Mouse (Mus musculus): ENCODE data around the gene Mmd2. TPM values are rescaled to one million over a fixed set of nuclear protein-coding genes. Genes with fewer than 3 reads are reported as not detected.
A peak's percentile ranks its signal among the peaks of the same experiment; 100 is the strongest.

Gene Mmd2
- polyA plus RNA-seq, 1 experiment from 2014 or later: 18.7 TPM

DNA sequence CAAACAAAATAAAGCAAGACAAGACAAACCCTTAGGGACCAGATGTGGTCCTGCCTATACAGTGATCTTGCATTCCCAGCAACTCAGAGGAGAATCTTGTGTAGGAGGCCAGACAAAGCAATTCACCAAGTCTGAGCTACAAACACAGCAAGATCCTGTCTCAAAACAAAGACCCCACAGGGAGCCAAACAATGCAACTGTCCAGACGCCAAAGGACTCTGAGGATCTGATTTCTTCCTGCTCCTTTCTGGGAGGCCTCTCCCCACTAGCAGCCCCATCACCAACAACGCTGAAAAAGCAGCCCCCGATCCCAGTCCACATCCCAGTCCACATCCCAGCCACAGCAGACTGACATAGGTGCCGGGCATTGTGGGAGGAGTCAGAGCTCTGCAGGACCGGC lies 62.3 kb downstream of the Mmd2 start:
- ATAC-seq (ENCODE audit: insufficient read depth): no peak
- no peak overlapping the region for H3K4me2 ChIP-seq
- no peak overlapping the region for H3K4me3 ChIP-seq (replicated peaks)
- no peak overlapping the region for H3K27ac ChIP-seq (replicated peaks)
- 30% methylated on average over 5 of the region's 5 CpGs for WGBS (ENCODE audit: insufficient replicate concordance)
- H3K9ac ChIP-seq: no peak overlapping the region
- peaks cover 3% of the 10 kb centered on the region; the same call in 1 of the 2 replicates for H3K9me3 ChIP-seq (replicated peaks)
- H3K4me1 ChIP-seq (replicated peaks): peaks cover 11% of the 10 kb centered on the region
- H3K27me3 ChIP-seq: peaks cover 39% of the 10 kb centered on the region
- no peaks in the 10 kb centered on the region for H3K36me3 ChIP-seq (replicated peaks)

DNA sequence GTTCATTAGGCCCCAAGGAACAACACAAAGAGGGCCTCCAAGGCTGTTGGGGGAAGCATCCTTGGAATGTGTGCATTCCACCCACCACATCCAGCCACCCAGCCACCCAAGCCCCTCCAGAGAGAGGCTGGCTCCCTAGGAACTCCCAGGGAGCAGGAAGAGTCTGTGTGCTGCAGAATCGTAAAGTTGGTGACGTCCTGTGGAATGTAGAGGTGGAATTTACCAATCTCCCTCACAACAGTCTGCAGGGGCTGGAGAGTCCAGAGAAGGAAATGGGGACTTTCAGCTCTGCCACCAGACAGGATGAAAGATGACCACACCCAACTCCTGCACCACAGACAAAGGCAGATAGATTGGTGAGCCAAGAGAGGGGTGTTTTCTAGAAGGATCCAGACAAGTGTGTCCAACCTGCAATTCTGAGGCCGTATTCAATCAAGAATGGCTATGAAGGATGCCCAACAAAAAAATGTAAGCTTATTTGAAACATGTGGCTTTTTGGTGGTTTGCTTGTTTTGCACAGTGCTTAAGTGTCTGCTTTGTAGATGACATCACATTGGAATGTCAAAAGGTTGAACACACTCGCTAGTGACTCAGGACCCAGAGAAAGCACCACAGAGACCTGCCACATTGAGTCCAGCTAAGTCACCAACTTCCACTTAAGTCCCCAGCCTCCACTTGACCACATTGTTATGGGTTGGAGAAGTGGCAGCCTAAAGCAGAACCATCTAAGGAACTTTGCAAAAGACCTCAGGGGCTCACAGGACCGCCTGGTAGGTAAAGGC lies 63.4 kb downstream of the Mmd2 start:
- no peak overlapping the region for H3K4me3 ChIP-seq (replicated peaks)
- no peaks in the 10 kb centered on the region for H3K36me3 ChIP-seq (replicated peaks)
- H3K4me2 ChIP-seq: no peak overlapping the region
- no peak for ATAC-seq (ENCODE audit: insufficient read depth)
- no peak overlapping the region for H3K9ac ChIP-seq
- no peaks in the 10 kb centered on the region for H3K9me3 ChIP-seq (replicated peaks)
- peaks cover 28% of the 10 kb centered on the region for H3K27me3 ChIP-seq
- 47% methylated on average over 5 of the region's 5 CpGs for WGBS (ENCODE audit: insufficient replicate concordance)
- H3K27ac ChIP-seq (replicated peaks): no peak overlapping the region
- H3K4me1 ChIP-seq (replicated peaks): peaks cover under 1% of the 10 kb centered on the region; the same call in 1 of the 2 replicates

DNA sequence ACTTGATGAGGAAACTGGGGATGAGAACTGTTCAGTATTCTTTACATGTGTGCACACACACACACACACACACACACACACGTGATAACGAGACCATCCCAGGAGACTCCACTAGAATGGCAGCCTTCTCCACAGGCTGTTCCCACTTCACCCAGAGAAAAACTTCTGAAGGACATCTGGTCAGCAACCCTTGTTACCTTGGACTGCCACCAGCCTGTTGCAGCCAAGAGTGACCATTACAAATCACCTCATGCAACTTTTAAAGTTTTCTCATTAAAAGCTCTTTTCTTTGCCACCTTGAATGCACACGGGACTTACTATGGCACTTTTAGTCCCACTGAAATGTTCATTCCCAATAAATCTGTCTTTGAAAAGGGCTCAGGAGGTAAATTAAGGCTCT lies 71.3 kb downstream of the Mmd2 start:
- Histone ChIP-seq H3K4me1 (replicated peaks) (no peaks in the 10 kb centered on the region), H3K9me3 (replicated peaks) (no peaks in the 10 kb centered on the region), H3K27me3 (no peaks in the 10 kb centered on the region), H3K9ac (no peak overlapping the region), H3K27ac (replicated peaks) (no peak overlapping the region), H3K36me3 (replicated peaks) (no peaks in the 10 kb centered on the region), H3K4me2 (no peak overlapping the region), H3K4me3 (replicated peaks) (no peak overlapping the region)
- WGBS (ENCODE audit: insufficient replicate concordance): 65% methylated on average over 3 of the region's 3 CpGs
- no peak for ATAC-seq (ENCODE audit: insufficient read depth)

- no peak for ATAC-seq (ENCODE audit: insufficient read depth)
- Histone ChIP-seq H3K36me3 (replicated peaks) (no peaks in the 10 kb centered on the region), H3K4me2 (no peak overlapping the region), H3K27me3 (peaks cover 10% of the 10 kb centered on the region), H3K9me3 (replicated peaks) (no peaks in the 10 kb centered on the region), H3K9ac (no peak overlapping the region), H3K27ac (replicated peaks) (no peak overlapping the region), H3K4me1 (replicated peaks) (no peaks in the 10 kb centered on the region), H3K4me3 (replicated peaks) (no peak overlapping the region)
- 54% methylated on average over 4 of the region's 4 CpGs for WGBS (ENCODE audit: insufficient replicate concordance)
These were observed 73.2 kb downstream of the Mmd2 start for GRCm38 (mm10) chr5:142535388-142535787.

DNA sequence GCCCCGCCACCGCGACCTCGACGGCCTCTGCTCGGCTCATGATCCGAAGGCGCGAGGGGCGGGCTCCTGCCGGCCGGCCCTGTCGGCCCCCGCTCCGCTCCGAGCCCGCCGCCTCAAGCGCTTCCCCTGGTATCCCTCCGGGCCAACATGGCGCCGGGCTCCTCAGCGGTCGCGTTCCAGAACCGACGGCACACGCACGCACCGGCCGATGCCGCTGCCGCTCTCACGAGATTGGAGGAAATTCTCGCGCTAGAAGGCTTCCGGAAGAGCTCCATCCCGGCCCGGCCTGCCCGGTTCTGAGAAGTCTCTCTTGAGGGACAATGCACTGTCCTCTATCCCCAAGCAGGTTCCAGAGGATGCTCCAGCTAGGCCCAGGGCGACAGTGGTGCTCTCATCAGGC lies 78.7 kb downstream of the Mmd2 start, which contains the start of gene Papolb:
Gene Papolb, minus strand, starts transcription at position 162 of the 400 bp plus-strand sequence.
- Histone ChIP-seq H3K36me3 (replicated peaks) (no peaks in the 10 kb centered on the region), H3K27ac (replicated peaks) (no peak within 1 kb of the TSS), H3K4me1 (replicated peaks) (no peaks in the 10 kb centered on the region), H3K27me3 (peaks cover 45% of the 10 kb centered on the region), H3K4me2 (no peak within 1 kb of the TSS), H3K4me3 (replicated peaks) (no peak within 1 kb of the TSS), H3K9ac (no peak within 1 kb of the TSS), H3K9me3 (replicated peaks) (no peaks in the 10 kb centered on the region)
- ATAC-seq (ENCODE audit: insufficient read depth): no peak
- WGBS (ENCODE audit: insufficient replicate concordance): 49% methylated on average over 41 of the region's 41 CpGs

DNA sequence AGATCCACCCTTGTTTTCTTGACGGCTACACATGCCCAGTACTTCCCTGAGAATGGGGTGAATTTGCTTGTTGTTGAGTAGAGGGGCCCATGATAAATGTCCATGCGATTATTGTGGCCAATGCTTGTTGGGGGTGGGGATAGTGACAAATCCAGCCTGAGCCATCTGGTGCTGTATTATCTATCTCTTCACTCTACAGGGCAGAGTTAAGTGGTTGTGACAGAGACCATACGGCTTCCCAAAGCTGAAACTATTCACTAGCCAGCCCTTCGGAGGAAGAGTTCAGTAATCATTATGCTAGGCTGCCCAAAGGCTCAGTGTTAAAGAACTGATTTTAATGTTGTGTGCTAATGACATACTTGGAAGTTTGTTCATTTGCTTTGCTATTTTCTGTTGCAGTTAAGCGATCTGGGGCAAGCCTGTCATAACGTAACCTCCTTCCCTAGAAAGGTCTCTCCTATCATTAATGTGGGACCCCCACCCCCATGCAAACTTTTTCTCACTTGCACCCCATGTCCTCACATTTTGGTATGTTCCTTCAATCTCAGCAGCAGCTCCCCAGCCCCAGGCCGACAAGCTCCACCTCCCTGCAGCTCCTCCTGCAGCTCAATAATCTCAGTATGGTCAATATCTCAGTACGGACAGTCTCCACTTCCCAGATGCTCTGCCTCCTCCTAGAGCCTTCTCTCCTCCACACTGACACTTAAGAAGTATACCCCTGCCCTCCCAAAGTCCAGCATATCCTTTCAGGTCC lies 83.7 kb downstream of the Mmd2 start:
- H3K4me3 ChIP-seq (replicated peaks): no peak overlapping the region
- no peaks in the 10 kb centered on the region for H3K36me3 ChIP-seq (replicated peaks)
- H3K9ac ChIP-seq: no peak overlapping the region
- H3K27me3 ChIP-seq: peaks cover 31% of the 10 kb centered on the region
- no peaks in the 10 kb centered on the region for H3K9me3 ChIP-seq (replicated peaks)
- WGBS (ENCODE audit: insufficient replicate concordance): 53% methylated on average over 8 of the region's 8 CpGs
- ATAC-seq (ENCODE audit: insufficient read depth): no peak
- H3K27ac ChIP-seq (replicated peaks): no peak overlapping the region
- no peak overlapping the region for H3K4me2 ChIP-seq
- H3K4me1 ChIP-seq (replicated peaks): 0 out of 2 replicates have a peak, but pooled peaks cover 4% of the 10 kb centered on the region

GRCm38 (mm10) chr5:142521195-142521866 lies 87.3 kb downstream of the Mmd2 start:
- no peak overlapping the region for H3K4me3 ChIP-seq (replicated peaks)
- H3K36me3 ChIP-seq (replicated peaks): no peaks in the 10 kb centered on the region
- 50% methylated on average over 11 of the region's 11 CpGs for WGBS (ENCODE audit: insufficient replicate concordance)
- H3K4me2 ChIP-seq: no peak overlapping the region; the same call in 1 of the 2 replicates
- H3K4me1 ChIP-seq (replicated peaks): 0 out of 2 replicates have a peak, but pooled peaks cover 4% of the 10 kb centered on the region
- H3K9me3 ChIP-seq (replicated peaks): no peaks in the 10 kb centered on the region
- ATAC-seq (ENCODE audit: insufficient read depth): peak; percentile 89
- H3K27ac ChIP-seq (replicated peaks): peak overlapping the region; percentile 64
- peaks cover 7% of the 10 kb centered on the region; the same call in 1 of the 2 replicates for H3K27me3 ChIP-seq
- no peak overlapping the region for H3K9ac ChIP-seq

- H3K36me3 ChIP-seq (replicated peaks): no peaks in the 10 kb centered on the region
These were observed 88.2 kb downstream of the Mmd2 start for GRCm38 (mm10) chr5:142520360-142520759.

DNA sequence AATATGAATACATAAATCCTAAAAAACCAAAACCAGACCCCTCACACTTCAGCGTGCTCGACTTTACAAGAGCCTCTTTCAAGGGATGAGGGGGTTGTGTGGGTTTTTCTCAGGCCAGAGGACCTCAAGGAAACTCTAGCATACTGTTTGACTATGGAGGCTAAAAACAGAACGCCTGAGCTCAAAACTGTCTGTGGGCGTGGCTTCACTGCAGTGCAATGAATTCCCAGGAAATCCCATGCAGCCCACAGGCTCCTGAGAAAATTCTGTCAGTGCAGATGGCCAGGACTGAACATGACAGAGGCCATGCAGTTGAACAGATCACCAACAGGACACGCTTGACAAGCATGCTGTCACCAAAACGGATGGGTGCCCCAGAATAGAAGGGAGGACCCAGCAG lies 89.6 kb downstream of the Mmd2 start:
- 37% methylated on average over 6 of the region's 6 CpGs for WGBS (ENCODE audit: insufficient replicate concordance)

More at GRCm38 (mm10) chr5:142520360-142520759, 88.2 kb downstream of the Mmd2 start:
- Histone ChIP-seq H3K4me1 (replicated peaks) (0 out of 2 replicates have a peak, but pooled peaks cover 4% of the 10 kb centered on the region), H3K9me3 (replicated peaks) (no peaks in the 10 kb centered on the region), H3K27me3 (peaks cover 5% of the 10 kb centered on the region; the same call in 1 of the 2 replicates), H3K27ac (replicated peaks) (peak overlapping the region; percentile 45; the same call in 1 of the 2 replicates), H3K4me2 (no peak overlapping the region), H3K9ac (no peak overlapping the region), H3K4me3 (replicated peaks) (no peak overlapping the region)
- 58% methylated on average over 4 of the region's 4 CpGs for WGBS (ENCODE audit: insufficient replicate concordance)
- no peak for ATAC-seq (ENCODE audit: insufficient read depth)

More for the DNA sequence above, 89.6 kb downstream of the Mmd2 start:
- Histone ChIP-seq H3K9ac (no peak overlapping the region), H3K27me3 (no peaks in the 10 kb centered on the region), H3K4me1 (replicated peaks) (0 out of 2 replicates have a peak, but pooled peaks cover 4% of the 10 kb centered on the region), H3K9me3 (replicated peaks) (no peaks in the 10 kb centered on the region), H3K4me3 (replicated peaks) (no peak overlapping the region), H3K27ac (replicated peaks) (no peak overlapping the region), H3K36me3 (replicated peaks) (no peaks in the 10 kb centered on the region), H3K4me2 (no peak overlapping the region)
- ATAC-seq (ENCODE audit: insufficient read depth): no peak

Data from liver, embryonic 15.5 days (tissue).